Mouse (Mus musculus) midbrain, postnatal 0 days (tissue): Measurements from ENCODE around the gene Gm20390. TPM values are rescaled to one million over a fixed set of nuclear protein-coding genes. Genes with fewer than 3 reads are reported as not detected.

Source experiments
- ATAC-seq: fragments of 200-750 bp; cut with Nextera tagmentation; 2 replicates; pipeline ENCODE4 v1.8.0; 2017; ENCODE audit warnings: moderate number of reproducible peaks, mild to moderate bottlenecking, moderate TSS enrichment, moderate library complexity; ENCODE audit not compliant: low FRiP score
- DNase-seq: peaks from one replicate; pipeline ENCODE4 v3.0.0-alpha.2; 2015; ENCODE audit warnings: low spot score
- H3K27ac ChIP-seq: fragments of 300-500 bp; sonication (generic); 2 replicates; pipeline ENCODE4 v1.5.1; 2014; ENCODE audit warnings: low read depth, mild to moderate bottlenecking, low read length, mixed read lengths
- H3K27me3 ChIP-seq: fragments of 300-500 bp; sonication (generic); 2 replicates; pipeline ENCODE4 v1.6.1; 2014; ENCODE audit warnings: low read length, control low read depth, mixed read lengths; ENCODE audit not compliant: insufficient read depth
- H3K36me3 ChIP-seq: fragments of 300-500 bp; sonication (generic); 2 replicates; pipeline ENCODE4 v1.6.1; 2014; ENCODE audit warnings: low read length, control low read depth, mixed read lengths; ENCODE audit not compliant: insufficient read depth
- H3K4me1 ChIP-seq: fragments of 300-500 bp; sonication (generic); 2 replicates; pipeline ENCODE4 v1.6.1; 2014; ENCODE audit warnings: mild to moderate bottlenecking, control low read depth, antibody characterized with exemption, low read length, mixed read lengths; ENCODE audit not compliant: insufficient read depth
- H3K4me2 ChIP-seq: fragments of 300-500 bp; sonication (generic); 2 replicates; pipeline ENCODE4 v1.6.1; 2014; ENCODE audit warnings: low read depth, mild to moderate bottlenecking, low read length, mixed read lengths; ENCODE audit not compliant: poor library complexity, severe bottlenecking
- H3K4me3 ChIP-seq: fragments of 300-500 bp; sonication (generic); 2 replicates; pipeline ENCODE4 v1.5.1; 2014; ENCODE audit warnings: low read depth, mild to moderate bottlenecking, low read length, moderate library complexity
- H3K9ac ChIP-seq: fragments of 300-500 bp; sonication (generic); replicated peaks from 2 replicates; pipeline ENCODE4 v1.6.1; 2014; ENCODE audit warnings: mild to moderate bottlenecking, low read length, moderate library complexity, mixed read lengths; ENCODE audit not compliant: poor library complexity, severe bottlenecking
- H3K9me3 ChIP-seq: fragments of 300-500 bp; sonication (generic); 2 replicates; pipeline ENCODE4 v1.6.1; 2016; ENCODE audit warnings: low read length, control low read depth
- CTCF ChIP-seq: IDR thresholded peaks from 2 replicates; pipeline ENCODE4 v1.5.1; 2016; ENCODE audit warnings: antibody characterized with exemption, mild to moderate bottlenecking
- WGBS: fragments of 180-500 bp; shearing (Covaris S2); extraction: QIAGEN DNeasy Blood & Tissue Kit; methylation state at CpG from one replicate; pipeline ENCODE4 v1.1.7; 2014; 5-methylcytosine and 5-hydroxymethylcytosine counted together
- polyA plus RNA-seq: library from polyadenylated mRNA; unstranded; fragments of >200 nt; fragmentation: Nextera tagmentation; extraction: Ambion mirVana; gene quantifications from 2 replicates; pipeline ENCODE4 v1.2.1, GENCODE M21; 2015
- total RNA-seq: library from RNA; depleted of rRNA; stranded (reverse); fragments of >200 nt; gene quantifications from 2 replicates; pipeline ENCODE4 v1.2.3, GENCODE M21; 2014

Gene Gm20390
- total and polyA plus RNA-seq, 2 experiments from 2014 or later, result 61.1 to 379 TPM

GRCm38 (mm10) chr11:93995720-93996305 lies 27.7 kb upstream of the Gm20390 start, which contains the start of gene Spag9:
Spag9 (plus strand) TSS chr11:93996091.
- ATAC-seq, result peak; percentile 92
- no peaks in the 10 kb centered on the region; the same call in 1 of the 2 replicates for H3K36me3 ChIP-seq
- peak; percentile 97 for DNase-seq
- H3K9ac ChIP-seq, result peak within 1 kb of the TSS; percentile 92
- no peaks in the 10 kb centered on the region for H3K27me3 ChIP-seq
- peak within 1 kb of the TSS; percentile 94 for H3K27ac ChIP-seq
- peak within 1 kb of the TSS; percentile 96 for H3K4me3 ChIP-seq
- TF ChIP-seq CTCF, result no peak
- WGBS, result 0% methylated on average over 33 of the region's 70 CpGs
- H3K9me3 ChIP-seq, result no peaks in the 10 kb centered on the region
- H3K4me2 ChIP-seq, result peak within 1 kb of the TSS; percentile 92
- peaks cover 22% of the 10 kb centered on the region for H3K4me1 ChIP-seq

GRCm38 (mm10) chr11:93995111-93995719 lies 27.1 kb upstream of the Gm20390 start:
- ATAC-seq (peak; percentile 36), DNase-seq (peak; percentile 57)
- WGBS, result 7% methylated on average over 15 of the region's 15 CpGs

GRCm38 (mm10) chr11:93994531-93994930 lies 26.4 kb upstream of the Gm20390 start:
- ATAC-seq (no peak), DNase-seq (no peak)
- TF ChIP-seq CTCF, result no peak
- Histone ChIP-seq H3K27me3 (no peaks in the 10 kb centered on the region), H3K4me2 (peak overlapping the region; percentile 92), H3K27ac (peak overlapping the region; percentile 94), H3K4me1 (peaks cover 22% of the 10 kb centered on the region), H3K9me3 (no peaks in the 10 kb centered on the region), H3K9ac (no peak overlapping the region; the same call in 1 of the 2 replicates), H3K36me3 (no peaks in the 10 kb centered on the region; the same call in 1 of the 2 replicates), H3K4me3 (peak overlapping the region; percentile 96; the same call in 1 of the 2 replicates)
- WGBS, result 63% methylated on average over 5 of the region's 5 CpGs

More at GRCm38 (mm10) chr11:93995111-93995719, 27.1 kb upstream of the Gm20390 start:
- H3K4me3 ChIP-seq, result peak overlapping the region; percentile 96
- no peaks in the 10 kb centered on the region for H3K9me3 ChIP-seq
- peak overlapping the region; percentile 92 for H3K4me2 ChIP-seq
- no peak for TF ChIP-seq CTCF
- H3K27me3 ChIP-seq, result no peaks in the 10 kb centered on the region
- peak overlapping the region; percentile 92 for H3K9ac ChIP-seq
- H3K27ac ChIP-seq, result peak overlapping the region; percentile 94
- peaks cover 22% of the 10 kb centered on the region for H3K4me1 ChIP-seq
- no peaks in the 10 kb centered on the region; the same call in 1 of the 2 replicates for H3K36me3 ChIP-seq

- H3K4me1 ChIP-seq, result no peaks in the 10 kb centered on the region
- DNase-seq (no peak), ATAC-seq (no peak)
- no peak overlapping the region for H3K4me3 ChIP-seq
- 67% methylated on average over 12 of the region's 12 CpGs for WGBS
- H3K27ac ChIP-seq, result no peak overlapping the region
- TF ChIP-seq CTCF, result no peak
- H3K27me3 ChIP-seq, result no peaks in the 10 kb centered on the region
- H3K9ac ChIP-seq, result no peak overlapping the region
- no peaks in the 10 kb centered on the region for H3K9me3 ChIP-seq
- no peak overlapping the region for H3K4me2 ChIP-seq
- H3K36me3 ChIP-seq, result no peaks in the 10 kb centered on the region
These were observed 20.4 kb upstream of the Gm20390 start for GRCm38 (mm10) chr11:93988328-93989062.

- TF ChIP-seq CTCF, result no peak
- Histone ChIP-seq H3K27me3 (no peaks in the 10 kb centered on the region), H3K36me3 (no peaks in the 10 kb centered on the region), H3K4me3 (no peak overlapping the region), H3K4me2 (no peak overlapping the region), H3K9me3 (no peaks in the 10 kb centered on the region), H3K9ac (no peak overlapping the region), H3K4me1 (no peaks in the 10 kb centered on the region), H3K27ac (no peak overlapping the region)
- ATAC-seq (no peak), DNase-seq (no peak)
- 72% methylated on average over 8 of the region's 8 CpGs for WGBS
These were observed 19.7 kb upstream of the Gm20390 start for GRCm38 (mm10) chr11:93987625-93988327.
